29 mouse cellular contexts compared by ENCODE assay signal in the genomic region with DNA sequence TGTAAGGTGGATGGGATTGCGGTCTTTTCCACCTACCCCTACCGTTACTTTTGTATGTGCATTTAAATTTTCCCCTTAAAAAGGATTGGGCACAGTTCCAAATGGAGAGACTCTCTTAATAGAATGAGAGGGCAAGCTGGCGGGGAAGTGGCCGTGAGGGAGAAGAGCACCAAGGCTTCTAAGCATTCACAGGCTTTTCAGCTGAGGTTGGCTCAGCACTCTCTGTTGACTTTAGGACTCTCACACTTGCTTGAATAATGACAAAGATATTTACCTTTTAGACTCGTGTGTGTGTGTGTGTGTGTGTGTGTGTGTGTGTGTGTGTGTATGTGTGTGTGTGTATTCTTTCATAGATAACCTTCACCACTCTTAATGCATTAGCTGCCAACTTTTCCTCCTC.
DNase-seq lines count a peak whose midpoint lies in the region; ATAC-seq and TF ChIP-seq lines count a peak whose summit lies in the region.
"Had no signal": no experiment of that assay in that cellular context is flagged by ENCODE, and none has a peak within 500 bp of the region (broad histone marks: within the 10 kb centered on the region; RNA-seq: fewer than 3 reads in every experiment).

No protein-coding gene starts in this region.

- no peak for TF ChIP-seq CTCF in midbrain, postnatal 0 days (IDR thresholded peaks at IDR 0.05)

- no peaks in the 10 kb centered on the region for H3K36me3 ChIP-seq in kidney, embryonic 15.5 days
- no peaks in the 10 kb centered on the region for H3K36me3 ChIP-seq in midbrain, embryonic 11.5 days (ENCODE audit: control insufficient read depth, insufficient read depth, low read length)
- H3K36me3 ChIP-seq in midbrain, postnatal 0 days (ENCODE audit: insufficient read depth, low read length), result no peaks in the 10 kb centered on the region
- H3K36me3 ChIP-seq in myocyte (ENCODE audit: control insufficient read depth, insufficient read depth), result no peaks in the 10 kb centered on the region
- H3K36me3 ChIP-seq: embryonic facial prominence, embryonic 10.5 days; embryonic facial prominence, embryonic 15.5 days; forebrain, embryonic 15.5 days; heart, embryonic 13.5 days; liver, embryonic 15.5 days; neural tube, embryonic 13.5 days had no signal

- H3K4me3 ChIP-seq in kidney, embryonic 15.5 days (replicated peaks), result no peak overlapping the region
- H3K4me3 ChIP-seq in midbrain, embryonic 11.5 days (ENCODE audit: low read depth, low read length), result no peak overlapping the region
- no peak overlapping the region for H3K4me3 ChIP-seq in midbrain, postnatal 0 days (ENCODE audit: low read depth, low read length)
- H3K4me3 ChIP-seq in myocyte, result no peak overlapping the region
- H3K4me3 ChIP-seq: embryonic facial prominence, embryonic 10.5 days; embryonic facial prominence, embryonic 15.5 days; forebrain, embryonic 15.5 days; gastrocnemius, adult 2 months; heart, embryonic 13.5 days; liver, embryonic 15.5 days; neural tube, embryonic 13.5 days had no signal

- ATAC-seq in kidney, embryonic 15.5 days (replicated peaks; ENCODE audit: low FRiP score), result no peak
- no peak for ATAC-seq in midbrain, embryonic 11.5 days (ENCODE audit: low FRiP score)
- no peak for ATAC-seq in midbrain, postnatal 0 days (ENCODE audit: low FRiP score)
- ATAC-seq: forebrain, embryonic 15.5 days; hindbrain, embryonic 16.5 days; intestine, embryonic 16.5 days; midbrain, embryonic 16.5 days had no signal

- 61% methylated on average over 5 of the region's 5 CpGs for WGBS in kidney, embryonic 15.5 days
- WGBS in midbrain, embryonic 11.5 days, result 60% methylated on average over 5 of the region's 5 CpGs
- WGBS in midbrain, postnatal 0 days, result 47% methylated on average over 5 of the region's 5 CpGs

- no peaks in the 10 kb centered on the region for H3K79me2 ChIP-seq in myocyte (ENCODE audit: control insufficient read depth, insufficient read depth)

- H3K9ac ChIP-seq in kidney, embryonic 15.5 days, result no peak overlapping the region
- no peak overlapping the region for H3K9ac ChIP-seq in midbrain, embryonic 11.5 days (ENCODE audit: low read length)
- H3K9ac ChIP-seq in midbrain, postnatal 0 days (replicated peaks; ENCODE audit: low read length, poor library complexity, severe bottlenecking), result no peak overlapping the region
- H3K9ac ChIP-seq: embryonic facial prominence, embryonic 15.5 days; forebrain, embryonic 15.5 days; heart, embryonic 13.5 days; liver, embryonic 15.5 days; neural tube, embryonic 13.5 days had no signal

- TF ChIP-seq POLR2A in myocyte (IDR thresholded peaks at IDR 0.05; ENCODE audit: insufficient read length, low read depth), result no peak

- peaks cover 22% of the 10 kb centered on the region for H3K4me1 ChIP-seq in kidney, embryonic 15.5 days
- H3K4me1 ChIP-seq in midbrain, embryonic 11.5 days (ENCODE audit: control insufficient read depth, insufficient read depth, low read length), result peaks cover 5% of the 10 kb centered on the region; the same call in 1 of the 2 replicates
- H3K4me1 ChIP-seq in midbrain, postnatal 0 days (ENCODE audit: insufficient read depth, low read length), result no peaks in the 10 kb centered on the region
- H3K4me1 ChIP-seq: liver, embryonic 15.5 days had no signal

- no peak overlapping the region for H3K4me2 ChIP-seq in kidney, embryonic 15.5 days
- H3K4me2 ChIP-seq in midbrain, embryonic 11.5 days, result no peak overlapping the region
- no peak overlapping the region for H3K4me2 ChIP-seq in midbrain, postnatal 0 days (ENCODE audit: low read depth, low read length, poor library complexity, severe bottlenecking)
- peak overlapping the region; percentile 64 for H3K4me2 ChIP-seq in myocyte (ENCODE audit: low read depth)
- H3K4me2 ChIP-seq: embryonic facial prominence, embryonic 15.5 days; forebrain, embryonic 15.5 days; heart, embryonic 13.5 days; liver, embryonic 15.5 days; neural tube, embryonic 13.5 days had no signal

- DNase-seq in kidney, postnatal 25 days, result no peak
- peak; percentile 69 for DNase-seq in midbrain, embryonic 11.5 days (ENCODE audit: low spot score, missing footprints)
- DNase-seq in midbrain, postnatal 0 days (ENCODE audit: low spot score), result no peak
- no peak for DNase-seq in cerebellum, adult 9-11 months
- DNase-seq in left cerebral cortex, postnatal 4 days, result no peak
- DNase-seq: adrenal gland, postnatal 36 days; B cell, adult 2 months; cerebellum, adult 2 months; cerebellum, postnatal 25 days; gastrocnemius, adult 2 months; gastrocnemius, postnatal 36 days; heart, postnatal 10 days; kidney, adult 8-10 months; kidney, postnatal 10 days; layer of hippocampus, adult 9-11 months; lung, postnatal 14 days; right cerebral cortex, postnatal 4 days; thymus, postnatal 14 days had no signal

- H3K27me3 ChIP-seq in kidney, embryonic 15.5 days, result no peaks in the 10 kb centered on the region
- H3K27me3 ChIP-seq in midbrain, embryonic 11.5 days (ENCODE audit: control insufficient read depth, insufficient read depth, low read length), result no peaks in the 10 kb centered on the region
- no peaks in the 10 kb centered on the region for H3K27me3 ChIP-seq in midbrain, postnatal 0 days (ENCODE audit: insufficient read depth, low read length)
- H3K27me3 ChIP-seq in myocyte (ENCODE audit: control insufficient read depth, insufficient read depth, insufficient read length), result no peaks in the 10 kb centered on the region
- H3K27me3 ChIP-seq: forebrain, embryonic 15.5 days; heart, embryonic 13.5 days; liver, embryonic 15.5 days; neural tube, embryonic 13.5 days had no signal

- no peak overlapping the region for H3ac ChIP-seq in myocyte (ENCODE audit: control insufficient read depth, insufficient read length)

- H3K9me3 ChIP-seq in kidney, embryonic 15.5 days (replicated peaks), result no peaks in the 10 kb centered on the region
- H3K9me3 ChIP-seq in midbrain, embryonic 11.5 days (ENCODE audit: control insufficient read depth, low read length), result no peaks in the 10 kb centered on the region
- H3K9me3 ChIP-seq in midbrain, postnatal 0 days (ENCODE audit: low read length), result no peaks in the 10 kb centered on the region
- H3K9me3 ChIP-seq: embryonic facial prominence, embryonic 10.5 days; embryonic facial prominence, embryonic 15.5 days; forebrain, embryonic 15.5 days; heart, embryonic 13.5 days; liver, embryonic 15.5 days; neural tube, embryonic 13.5 days had no signal

- intact Hi-C loops in left cerebral cortex, postnatal 4 days (cut with DNase I), result no loop called here

- H3K27ac ChIP-seq in kidney, embryonic 15.5 days, result 0 out of 2 replicates have a peak overlapping the region, but pooled peaks have one; percentile 11
- H3K27ac ChIP-seq in midbrain, embryonic 11.5 days (ENCODE audit: low read depth, low read length), result no peak overlapping the region
- no peak overlapping the region for H3K27ac ChIP-seq in midbrain, postnatal 0 days (ENCODE audit: low read depth, low read length)
- H3K27ac ChIP-seq: embryonic facial prominence, embryonic 10.5 days; embryonic facial prominence, embryonic 15.5 days; forebrain, embryonic 15.5 days; gastrocnemius, adult 2 months; heart, embryonic 13.5 days; liver, embryonic 15.5 days; neural tube, embryonic 13.5 days had no signal

TF ChIP-seq in myocyte, 11 proteins besides CTCF, POLR2A, EP300 and RAD21:
- TF ChIP-seq POLR2AphosphoS2 (IDR thresholded peaks at IDR 0.05; ENCODE audit: insufficient read length, low read depth) (no peak), TCF12 (IDR thresholded peaks at IDR 0.05; ENCODE audit: insufficient read depth, poor library complexity, severe bottlenecking) (no peak)
